Comparison of ENCODE assay signal across 7 mouse cellular contexts in the genomic region with DNA sequence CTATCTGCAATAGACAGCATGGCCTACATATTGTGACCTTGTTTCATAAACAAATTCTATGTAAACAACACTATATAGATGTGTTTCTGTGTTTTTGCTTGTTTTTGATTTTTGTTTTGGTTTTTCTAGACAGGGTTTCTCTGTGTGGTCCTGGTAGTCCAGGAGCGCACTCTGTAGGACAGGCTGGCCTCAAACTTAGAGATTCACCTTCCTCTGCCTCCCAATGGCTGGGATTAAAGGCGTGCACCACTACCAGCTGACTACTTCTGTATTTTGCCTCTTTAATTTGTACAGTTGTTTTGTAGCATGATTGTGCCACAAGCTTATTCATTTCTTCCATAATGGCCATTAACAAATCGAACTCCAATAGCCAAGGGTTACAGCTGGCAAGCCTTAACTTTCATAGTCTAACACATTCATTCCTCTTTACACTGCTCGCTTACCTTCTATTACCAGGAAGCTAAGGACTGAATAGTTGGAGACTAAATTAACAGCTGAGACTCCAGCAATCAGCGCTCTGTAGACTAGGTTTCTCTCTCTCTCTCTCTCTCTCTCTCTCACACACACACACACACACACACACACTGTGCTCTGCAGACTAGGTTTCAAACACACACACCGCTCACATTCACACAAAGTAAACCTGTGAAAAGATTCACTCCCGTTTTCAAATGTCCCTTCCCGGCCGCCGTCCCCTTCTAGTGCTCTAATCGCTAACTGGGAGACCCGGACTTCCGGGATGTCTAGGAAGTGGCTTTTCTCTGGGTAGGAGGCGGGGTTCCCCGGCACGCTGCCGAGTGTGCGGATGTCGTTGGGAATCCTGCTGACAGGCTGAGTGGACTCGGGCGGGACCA. TPM values are rescaled to one million over a fixed set of nuclear protein-coding genes. Genes with fewer than 3 reads are reported as not detected.
A peak's percentile ranks its signal among the peaks of the same experiment; 100 is the strongest.
DNase-seq lines count a peak whose midpoint lies in the region; ATAC-seq lines count a peak whose summit lies in the region.

A gene (plus strand): TSS at position 753 of the 854 bp plus-strand sequence.

- DNase-seq in adrenal gland, adult 18-20 months (ENCODE audit: low spot score in 2 of 2) = peak; percentile 94 to 97
- peak; percentile 95 for DNase-seq in embryo, embryonic 11 days
- DNase-seq in gastrocnemius, postnatal 36 days = peak; percentile 92 to 94
- peak; percentile 96 to 97 for DNase-seq in left cerebral cortex, postnatal 25 days (ENCODE audit: low spot score in 2 of 2)
- DNase-seq in midbrain, embryonic 10.5 days (ENCODE audit: low spot score) = peak; percentile 94
- DNase-seq in right cerebral cortex, postnatal 4 days = peak; percentile 98

- WGBS in intestine, embryonic 15.5 days = 4% methylated on average over 21 of the region's 21 CpGs
- 4% methylated on average over 21 of the region's 21 CpGs for WGBS in midbrain, embryonic 10.5 days

- no peaks in the 10 kb centered on the region for H3K27me3 ChIP-seq in intestine, embryonic 15.5 days (replicated peaks)
- no peaks in the 10 kb centered on the region for H3K27me3 ChIP-seq in midbrain, embryonic 10.5 days (ENCODE audit: low read depth, poor library complexity, severe bottlenecking)

- ATAC-seq in intestine, embryonic 15.5 days = peak; percentile 96

- H3K4me2 ChIP-seq in intestine, embryonic 15.5 days (replicated peaks) = peak within 1 kb of the TSS; percentile 79

- peak within 1 kb of the TSS; percentile 78 for H3K4me3 ChIP-seq in intestine, embryonic 15.5 days (replicated peaks)
- H3K4me3 ChIP-seq in midbrain, embryonic 10.5 days = peak within 1 kb of the TSS; percentile 91

- intact Hi-C loops in gastrocnemius, postnatal 36 days (cut with DNase I) = no loop called here
- intact Hi-C loops in left cerebral cortex, postnatal 25 days (cut with DNase I) = no loop called here

- no peaks in the 10 kb centered on the region for H3K9me3 ChIP-seq in intestine, embryonic 15.5 days
- H3K9me3 ChIP-seq in midbrain, embryonic 10.5 days (replicated peaks) = peaks cover 9% of the 10 kb centered on the region

- H3K9ac ChIP-seq in intestine, embryonic 15.5 days = peak within 1 kb of the TSS; percentile 81

- H3K36me3 ChIP-seq in intestine, embryonic 15.5 days = peaks cover 27% of the 10 kb centered on the region
- peaks cover 50% of the 10 kb centered on the region for H3K36me3 ChIP-seq in midbrain, embryonic 10.5 days

- peak within 1 kb of the TSS; percentile 70 for H3K27ac ChIP-seq in intestine, embryonic 15.5 days
- peak within 1 kb of the TSS; percentile 86 for H3K27ac ChIP-seq in midbrain, embryonic 10.5 days (replicated peaks)

- H3K4me1 ChIP-seq in intestine, embryonic 15.5 days (replicated peaks) = peaks cover 11% of the 10 kb centered on the region
- peaks cover 23% of the 10 kb centered on the region for H3K4me1 ChIP-seq in midbrain, embryonic 10.5 days

RNA-seq across cellular contexts. Expression of the gene that starts here (rescaled TPM):
- 10 to 100 TPM; 14.9 to 26.6 TPM for total RNA-seq in adrenal gland, adult 18-20 months (2021)
- 1 to 10 TPM; 2.9 to 3.4 TPM for total RNA-seq in gastrocnemius, postnatal 36 days (2021)
- polyA plus RNA-seq in intestine, embryonic 15.5 days (2015; fragmentation: Nextera tagmentation; extraction: Ambion mirVana) = 12.7 and 14.8 TPM in 2 replicates
- total RNA-seq in left cerebral cortex, postnatal 25 days (2021) = 10 to 100 TPM; 20.2 to 20.6 TPM
- 16.6 and 19.9 TPM in 2 replicates for polyA plus RNA-seq in midbrain, embryonic 10.5 days (2016; fragmentation: Nextera tagmentation; extraction: Ambion mirVana)

Comparison
In these comparisons a context has a peak if more than half of its experiments do, and no peak if none do; other contexts are left out.
1. Peak in every context shown above with its lines: DNase-seq, ATAC-seq, H3K4me3 ChIP-seq and H3K27ac ChIP-seq.